Mouse (Mus musculus) stomach, postnatal 0 days (tissue): ENCODE results near the gene Prm2.

ENCODE experiments used
- CTCF ChIP-seq: IDR thresholded peaks from 2 replicates; pipeline ENCODE4 v1.5.1; 2016; ENCODE audit warnings: antibody characterized with exemption, low read depth, mild to moderate bottlenecking, moderate library complexity
- EP300 ChIP-seq: optimal IDR thresholded peaks from 2 replicates; pipeline ENCODE3; 2016; ENCODE audit warnings: antibody characterized with exemption

- no peak for TF ChIP-seq CTCF
- no peak for TF ChIP-seq EP300
These were observed 41.2 kb downstream of the Prm2 start for GRCm38 (mm10) chr16:10754521-10755296.
